Mouse (Mus musculus): Measurements from ENCODE around the gene Acvr2b. TPM values are rescaled to one million over a fixed set of nuclear protein-coding genes. Genes with fewer than 3 reads are reported as not detected.

Gene Acvr2b
- 0.33 TPM for polyA plus RNA-seq (2014; fragmentation: Illumina TruSeq; extraction: RNeasy Lipid Tissue Mini Kit (QIAGEN cat#74804); ENCODE audit: low replicate concordance)

DNA sequence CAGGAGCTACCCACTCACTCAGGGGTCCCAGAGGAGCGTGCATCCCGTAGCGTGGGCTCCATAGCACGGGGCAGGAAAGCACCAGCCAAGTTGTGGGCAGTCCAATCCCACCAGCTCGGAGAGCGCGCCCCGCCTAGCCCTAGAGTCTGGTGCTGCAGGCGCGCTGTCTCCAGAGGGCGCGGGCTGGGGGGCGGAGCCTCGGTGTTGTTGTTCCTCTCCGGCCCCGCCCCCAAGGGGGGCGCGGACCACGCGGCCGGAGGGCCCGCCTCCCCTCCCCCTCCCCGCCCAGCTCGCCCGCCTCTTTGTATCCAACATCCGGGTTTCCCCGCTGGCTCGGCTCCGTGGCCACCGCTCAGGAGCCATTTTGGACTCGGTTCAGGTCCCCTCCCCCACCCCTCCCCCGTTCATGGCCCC lies at the start of gene Acvr2b:
Gene Acvr2b, plus strand, starts transcription at position 318 of the 414 bp plus-strand sequence.

GRCm38 (mm10) chr9:119357331-119358057 lies 44.4 kb upstream of the Acvr2b start, which contains the start of gene Xylb:
Xylb (plus strand) TSS chr9:119357381.

GRCm38 (mm10) chr9:119365284-119365683 lies 36.6 kb upstream of the Acvr2b start, which contains the start of gene Slc22a14:
Slc22a14 (minus strand) TSS chr9:119365553.

DNA sequence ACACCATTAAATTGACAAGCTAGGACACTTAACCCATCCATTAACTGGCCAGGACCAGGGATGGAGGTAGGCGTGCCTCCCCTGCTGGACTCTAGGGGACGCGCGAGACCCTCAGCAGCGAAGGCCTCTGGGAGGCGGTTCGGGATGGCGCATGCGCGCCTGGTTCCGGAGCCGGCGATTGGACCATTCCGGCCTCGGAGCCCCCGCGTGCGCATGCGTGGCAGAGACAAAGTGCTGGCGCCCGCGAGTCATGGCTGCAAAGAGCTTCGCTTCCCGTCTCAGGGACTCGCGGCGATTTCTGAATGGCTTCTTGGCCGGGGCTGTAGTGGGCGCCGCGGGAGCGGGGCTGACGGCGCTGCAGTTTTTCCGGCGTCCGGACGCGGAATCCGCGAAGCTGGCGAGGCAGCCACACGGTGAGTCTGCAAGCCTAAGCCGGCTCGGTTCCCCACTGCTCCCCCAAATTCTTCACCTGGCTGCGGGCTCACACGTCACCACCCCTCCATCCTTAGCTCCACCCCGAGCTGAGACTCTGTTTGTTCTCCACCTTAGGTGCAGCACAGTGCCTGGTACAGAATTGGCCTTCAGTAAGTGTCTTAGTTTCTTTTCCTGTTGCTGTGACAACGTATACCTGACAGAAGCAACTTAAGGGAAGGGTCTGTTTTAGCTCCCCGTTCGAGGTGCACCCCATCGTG lies 43.0 kb downstream of the Acvr2b start, which contains the start of gene Exog:
Gene Exog, plus strand, starts transcription at position 206 of the 692 bp plus-strand sequence.

Other genes with a start within 250 kb of the Acvr2b start
- gene Acaa1b, start 245.0 kb upstream of the Acvr2b start, polyA plus RNA-seq (2014; fragmentation: Illumina TruSeq; extraction: RNeasy Lipid Tissue Mini Kit (QIAGEN cat#74804); ENCODE audit: low replicate concordance): 0.26 TPM
- gene Gm47289, start 243.0 kb upstream of the Acvr2b start, polyA plus RNA-seq (2014; fragmentation: Illumina TruSeq; extraction: RNeasy Lipid Tissue Mini Kit (QIAGEN cat#74804); ENCODE audit: low replicate concordance): not detected
- not detected for gene Slc22a13, start 193.0 kb upstream of the Acvr2b start, polyA plus RNA-seq (2014; fragmentation: Illumina TruSeq; extraction: RNeasy Lipid Tissue Mini Kit (QIAGEN cat#74804); ENCODE audit: low replicate concordance)
- 45.1 TPM for gene Oxsr1, start 79.7 kb upstream of the Acvr2b start, polyA plus RNA-seq (2014; fragmentation: Illumina TruSeq; extraction: RNeasy Lipid Tissue Mini Kit (QIAGEN cat#74804); ENCODE audit: low replicate concordance)
- 4.6 TPM for gene Acaa1a, start 62.4 kb upstream of the Acvr2b start, polyA plus RNA-seq (2014; fragmentation: Illumina TruSeq; extraction: RNeasy Lipid Tissue Mini Kit (QIAGEN cat#74804); ENCODE audit: low replicate concordance)
- 7.0 TPM for gene Myd88, start 60.7 kb upstream of the Acvr2b start, polyA plus RNA-seq (2014; fragmentation: Illumina TruSeq; extraction: RNeasy Lipid Tissue Mini Kit (QIAGEN cat#74804); ENCODE audit: low replicate concordance)
- 11.5 TPM for gene Xylb, start 44.7 kb upstream of the Acvr2b start, polyA plus RNA-seq (2014; fragmentation: Illumina TruSeq; extraction: RNeasy Lipid Tissue Mini Kit (QIAGEN cat#74804); ENCODE audit: low replicate concordance)
- gene Slc22a14, start 36.6 kb upstream of the Acvr2b start, polyA plus RNA-seq (2014; fragmentation: Illumina TruSeq; extraction: RNeasy Lipid Tissue Mini Kit (QIAGEN cat#74804); ENCODE audit: low replicate concordance): not detected
- gene Exog, start 42.8 kb downstream of the Acvr2b start, polyA plus RNA-seq (2014; fragmentation: Illumina TruSeq; extraction: RNeasy Lipid Tissue Mini Kit (QIAGEN cat#74804); ENCODE audit: low replicate concordance): 1.4 TPM
- gene Scn5a, start 176.9 kb downstream of the Acvr2b start, polyA plus RNA-seq (2014; fragmentation: Illumina TruSeq; extraction: RNeasy Lipid Tissue Mini Kit (QIAGEN cat#74804); ENCODE audit: low replicate concordance): not detected